Mouse (Mus musculus): ENCODE results near the gene Mnx1. TPM values are rescaled to one million over a fixed set of nuclear protein-coding genes. Genes with fewer than 3 reads are reported as not detected.

Gene Mnx1
- polyA plus RNA-seq, 1 experiment: 0.45 TPM

DNA sequence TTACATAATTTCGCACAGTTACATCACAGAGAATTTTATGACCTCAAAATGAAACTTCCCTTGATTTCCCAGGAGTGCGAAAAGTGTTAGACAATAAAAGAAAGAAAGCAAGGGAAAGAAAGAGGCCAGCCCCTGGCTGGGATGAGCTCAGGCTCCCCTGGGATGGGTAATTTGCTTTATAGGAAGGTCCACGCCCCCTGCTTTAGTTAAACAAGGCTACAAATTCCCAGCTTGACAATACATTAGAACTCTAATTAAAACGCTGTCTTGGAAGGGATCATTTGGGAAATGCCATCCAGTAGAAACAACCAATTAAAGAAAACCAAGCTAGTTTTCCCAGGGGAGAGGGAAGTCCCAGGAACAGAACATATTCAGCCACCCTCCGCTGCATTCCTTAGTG is 2.7 kb downstream of the Mnx1 start:
- Histone ChIP-seq H3K9ac (ENCODE audit: low read depth, poor library complexity, severe bottlenecking) (no peak overlapping the region), H3K36me3 (ENCODE audit: control insufficient read depth, insufficient read depth, low read length, poor library complexity, severe bottlenecking) (no peaks in the 10 kb centered on the region), H3K9me3 (replicated peaks; ENCODE audit: control insufficient read depth, insufficient read depth, low read length, poor library complexity, severe bottlenecking) (0 out of 2 replicates have a peak, but pooled peaks cover 3% of the 10 kb centered on the region), H3K4me1 (ENCODE audit: control insufficient read depth, insufficient read depth, low read length) (no peaks in the 10 kb centered on the region), H3K27ac (ENCODE audit: insufficient read depth, low read length) (no peak overlapping the region), H3K4me3 (ENCODE audit: low read depth, low read length) (no peak overlapping the region), H3K27me3 (ENCODE audit: control insufficient read depth, insufficient read depth, low read length, poor library complexity, severe bottlenecking) (peaks cover 24% of the 10 kb centered on the region)
- no peak for TF ChIP-seq EP300 (IDR thresholded peaks at IDR 0.05; ENCODE audit: insufficient read depth, low read depth, low read length)
- TF ChIP-seq CTCF (IDR thresholded peaks at IDR 0.05; ENCODE audit: low read depth, low read length): no peak
- no peak for TF ChIP-seq POLR2A (IDR thresholded peaks at IDR 0.05; ENCODE audit: insufficient read depth, low read length)

DNA sequence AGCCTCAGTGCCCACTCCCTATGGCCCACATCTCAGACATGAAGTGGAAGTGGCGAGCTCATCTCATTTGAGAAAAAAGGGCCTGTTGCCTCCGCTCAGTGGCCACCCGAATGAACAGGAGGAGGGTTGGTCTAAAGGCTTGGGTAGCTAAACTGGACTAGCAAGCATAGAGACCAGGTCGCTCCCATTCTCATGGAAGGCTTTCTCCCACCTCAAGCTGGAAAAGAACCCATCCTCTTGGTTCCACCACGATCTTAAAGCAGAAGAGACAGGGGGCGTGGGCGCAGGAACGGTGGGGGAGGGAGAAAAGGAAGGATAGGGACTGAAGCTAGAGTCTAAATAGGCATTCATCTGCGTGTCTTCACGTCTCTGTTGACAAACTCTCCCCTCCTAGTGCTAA is 3.2 kb downstream of the Mnx1 start:
- 0 out of 2 replicates have a peak, but pooled peaks cover 3% of the 10 kb centered on the region for H3K9me3 ChIP-seq (replicated peaks; ENCODE audit: control insufficient read depth, insufficient read depth, low read length, poor library complexity, severe bottlenecking)
- no peak overlapping the region for H3K4me3 ChIP-seq (ENCODE audit: low read depth, low read length)
- no peak overlapping the region for H3K27ac ChIP-seq (ENCODE audit: insufficient read depth, low read length)
- H3K9ac ChIP-seq (ENCODE audit: low read depth, poor library complexity, severe bottlenecking): no peak overlapping the region
- TF ChIP-seq POLR2A (IDR thresholded peaks at IDR 0.05; ENCODE audit: insufficient read depth, low read length): no peak
- TF ChIP-seq EP300 (IDR thresholded peaks at IDR 0.05; ENCODE audit: insufficient read depth, low read depth, low read length): no peak
- no peak for TF ChIP-seq CTCF (IDR thresholded peaks at IDR 0.05; ENCODE audit: low read depth, low read length)
- H3K4me1 ChIP-seq (ENCODE audit: control insufficient read depth, insufficient read depth, low read length): no peaks in the 10 kb centered on the region
- H3K36me3 ChIP-seq (ENCODE audit: control insufficient read depth, insufficient read depth, low read length, poor library complexity, severe bottlenecking): no peaks in the 10 kb centered on the region
- peaks cover 24% of the 10 kb centered on the region for H3K27me3 ChIP-seq (ENCODE audit: control insufficient read depth, insufficient read depth, low read length, poor library complexity, severe bottlenecking)

DNA sequence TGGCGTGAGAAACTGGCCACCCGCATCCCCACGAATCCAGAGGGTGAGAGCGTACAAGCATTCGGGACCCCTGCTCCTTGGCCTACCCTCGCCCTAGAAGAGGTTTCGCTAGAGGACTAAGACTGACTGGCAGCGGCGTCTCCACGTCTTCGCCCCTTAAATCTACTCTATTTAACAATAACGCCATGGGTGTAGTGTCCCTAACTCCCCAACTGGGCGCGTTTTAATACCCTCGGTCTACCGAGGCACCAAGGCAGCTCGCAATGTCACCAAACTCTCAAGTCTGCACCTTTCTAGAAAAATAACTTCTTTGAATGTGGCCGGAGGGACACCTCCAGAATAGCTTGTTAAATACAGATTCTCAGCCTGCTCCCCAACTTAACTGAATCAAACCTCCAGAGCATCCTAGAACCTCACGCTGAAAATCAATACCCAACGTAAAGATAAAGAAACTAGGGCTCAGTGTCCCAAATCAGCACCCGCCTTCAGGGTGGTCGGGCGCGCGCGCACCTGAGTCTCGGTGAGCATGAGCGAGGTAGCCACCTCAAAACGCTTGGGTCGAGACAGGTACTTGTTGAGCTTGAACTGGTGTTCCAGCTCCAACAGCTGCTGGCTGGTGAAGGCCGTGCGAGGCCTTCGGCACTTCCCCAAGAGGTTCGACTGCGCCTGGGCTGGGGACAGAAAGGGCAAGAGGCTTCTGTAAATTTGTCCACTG is 3.9 kb downstream of the Mnx1 start:
- Histone ChIP-seq H3K27ac (ENCODE audit: insufficient read depth, low read length) (no peak overlapping the region), H3K4me3 (ENCODE audit: low read depth, low read length) (peak overlapping the region; percentile 30), H3K27me3 (ENCODE audit: control insufficient read depth, insufficient read depth, low read length, poor library complexity, severe bottlenecking) (peaks cover 24% of the 10 kb centered on the region), H3K4me1 (ENCODE audit: control insufficient read depth, insufficient read depth, low read length) (no peaks in the 10 kb centered on the region), H3K9ac (ENCODE audit: low read depth, poor library complexity, severe bottlenecking) (peak overlapping the region; percentile 20; the same call in 1 of the 2 replicates), H3K9me3 (replicated peaks; ENCODE audit: control insufficient read depth, insufficient read depth, low read length, poor library complexity, severe bottlenecking) (0 out of 2 replicates have a peak, but pooled peaks cover 3% of the 10 kb centered on the region), H3K36me3 (ENCODE audit: control insufficient read depth, insufficient read depth, low read length, poor library complexity, severe bottlenecking) (no peaks in the 10 kb centered on the region)
- no peak for TF ChIP-seq EP300 (IDR thresholded peaks at IDR 0.05; ENCODE audit: insufficient read depth, low read depth, low read length)
- TF ChIP-seq POLR2A (IDR thresholded peaks at IDR 0.05; ENCODE audit: insufficient read depth, low read length): no peak
- no peak for TF ChIP-seq CTCF (IDR thresholded peaks at IDR 0.05; ENCODE audit: low read depth, low read length)

DNA sequence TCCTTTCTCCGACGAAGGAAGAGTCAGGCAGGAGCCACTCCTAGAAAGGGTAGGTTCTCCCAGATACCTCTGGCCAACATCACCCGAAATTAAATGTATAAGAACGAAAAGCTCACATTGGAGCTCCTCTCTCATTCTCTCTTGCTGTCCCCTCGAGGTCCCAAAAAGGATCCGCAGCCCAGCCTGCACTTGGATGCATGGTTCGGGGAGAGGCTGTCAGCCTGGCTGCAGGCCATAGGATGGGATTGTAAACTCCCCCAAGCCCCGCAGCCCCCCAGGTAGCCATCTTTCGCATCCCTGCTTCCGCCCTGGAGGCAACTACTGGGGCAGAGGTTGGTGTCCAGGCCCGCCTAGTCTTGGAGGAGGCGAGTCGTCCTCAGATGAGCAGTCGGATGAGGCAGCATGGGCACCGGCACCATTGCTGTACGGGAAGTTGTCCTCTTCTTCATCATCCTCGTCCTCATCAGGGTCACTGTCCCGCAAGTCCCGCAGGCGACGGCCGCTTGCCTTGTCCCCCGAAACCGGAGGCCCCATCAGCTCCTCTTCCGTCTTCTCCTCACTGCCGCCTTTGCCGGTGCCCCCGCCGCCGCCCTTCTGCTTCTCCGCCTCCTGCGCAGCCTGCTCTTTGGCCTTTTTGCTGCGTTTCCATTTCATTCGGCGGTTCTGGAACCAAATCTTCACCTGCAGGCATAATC is 4.6 kb downstream of the Mnx1 start:
- TF ChIP-seq POLR2A (IDR thresholded peaks at IDR 0.05; ENCODE audit: insufficient read depth, low read length): no peak
- TF ChIP-seq EP300 (IDR thresholded peaks at IDR 0.05; ENCODE audit: insufficient read depth, low read depth, low read length): no peak
- TF ChIP-seq CTCF (IDR thresholded peaks at IDR 0.05; ENCODE audit: low read depth, low read length): no peak
- H3K9me3 ChIP-seq (replicated peaks; ENCODE audit: control insufficient read depth, insufficient read depth, low read length, poor library complexity, severe bottlenecking): 0 out of 2 replicates have a peak, but pooled peaks cover 3% of the 10 kb centered on the region
- H3K27me3 ChIP-seq (ENCODE audit: control insufficient read depth, insufficient read depth, low read length, poor library complexity, severe bottlenecking): peaks cover 23% of the 10 kb centered on the region
- no peaks in the 10 kb centered on the region for H3K36me3 ChIP-seq (ENCODE audit: control insufficient read depth, insufficient read depth, low read length, poor library complexity, severe bottlenecking)
- peak overlapping the region; percentile 20; the same call in 1 of the 2 replicates for H3K9ac ChIP-seq (ENCODE audit: low read depth, poor library complexity, severe bottlenecking)
- peak overlapping the region; percentile 30 for H3K4me3 ChIP-seq (ENCODE audit: low read depth, low read length)
- H3K4me1 ChIP-seq (ENCODE audit: control insufficient read depth, insufficient read depth, low read length): no peaks in the 10 kb centered on the region
- no peak overlapping the region for H3K27ac ChIP-seq (ENCODE audit: insufficient read depth, low read length)

DNA sequence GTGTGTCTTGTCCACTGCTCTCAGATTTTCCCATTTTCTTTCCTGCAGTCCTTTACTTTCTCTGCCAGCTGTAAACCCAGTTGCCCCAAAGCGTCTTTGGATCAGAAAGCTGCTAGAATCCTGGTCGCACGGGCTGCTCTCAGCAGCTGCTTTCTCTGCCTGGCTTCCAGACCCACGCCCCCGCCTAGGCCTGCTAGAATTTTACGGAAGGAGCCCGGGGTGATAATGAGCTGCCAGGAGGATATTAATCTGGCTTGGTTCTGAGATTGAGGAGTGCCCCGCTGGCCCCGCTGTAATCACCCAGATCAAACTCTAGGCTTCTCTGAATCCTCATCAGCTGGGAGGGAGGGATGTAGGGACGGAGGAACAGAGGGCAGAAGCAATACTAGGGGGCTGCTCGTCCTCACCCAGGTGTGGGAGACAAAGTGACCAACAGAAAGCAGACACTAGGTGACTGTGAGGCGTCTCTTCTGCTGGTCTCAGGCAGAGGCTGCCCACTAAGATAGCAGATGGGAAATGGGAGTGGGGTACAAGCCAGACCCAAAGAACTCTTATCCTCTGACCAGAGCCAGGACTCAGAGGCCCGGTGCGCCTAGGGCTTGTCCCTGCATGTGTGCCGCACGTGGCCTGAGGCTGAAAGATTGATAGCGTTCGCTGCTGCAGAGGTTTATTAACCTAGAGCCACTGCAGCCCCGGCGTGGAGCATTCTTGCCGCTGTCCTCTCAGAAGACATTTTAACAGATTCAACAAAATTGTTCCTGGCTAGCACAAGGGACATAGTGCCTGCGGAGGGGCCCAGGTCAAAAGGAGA is 6.2 kb downstream of the Mnx1 start:
- Histone ChIP-seq H3K27ac (ENCODE audit: insufficient read depth, low read length) (no peak overlapping the region), H3K9ac (ENCODE audit: low read depth, poor library complexity, severe bottlenecking) (peak overlapping the region; percentile 38; the same call in 1 of the 2 replicates), H3K36me3 (ENCODE audit: control insufficient read depth, insufficient read depth, low read length, poor library complexity, severe bottlenecking) (no peaks in the 10 kb centered on the region), H3K9me3 (replicated peaks; ENCODE audit: control insufficient read depth, insufficient read depth, low read length, poor library complexity, severe bottlenecking) (0 out of 2 replicates have a peak, but pooled peaks cover 3% of the 10 kb centered on the region), H3K27me3 (ENCODE audit: control insufficient read depth, insufficient read depth, low read length, poor library complexity, severe bottlenecking) (peaks cover 14% of the 10 kb centered on the region), H3K4me1 (ENCODE audit: control insufficient read depth, insufficient read depth, low read length) (no peaks in the 10 kb centered on the region), H3K4me3 (ENCODE audit: low read depth, low read length) (peak overlapping the region; percentile 38)
- TF ChIP-seq POLR2A (IDR thresholded peaks at IDR 0.05; ENCODE audit: insufficient read depth, low read length): no peak
- no peak for TF ChIP-seq CTCF (IDR thresholded peaks at IDR 0.05; ENCODE audit: low read depth, low read length)
- TF ChIP-seq EP300 (IDR thresholded peaks at IDR 0.05; ENCODE audit: insufficient read depth, low read depth, low read length): no peak

All from ES-Bruce4 (cell line).